ENCODE assay signal across 8 mouse cellular contexts in the genomic region with DNA sequence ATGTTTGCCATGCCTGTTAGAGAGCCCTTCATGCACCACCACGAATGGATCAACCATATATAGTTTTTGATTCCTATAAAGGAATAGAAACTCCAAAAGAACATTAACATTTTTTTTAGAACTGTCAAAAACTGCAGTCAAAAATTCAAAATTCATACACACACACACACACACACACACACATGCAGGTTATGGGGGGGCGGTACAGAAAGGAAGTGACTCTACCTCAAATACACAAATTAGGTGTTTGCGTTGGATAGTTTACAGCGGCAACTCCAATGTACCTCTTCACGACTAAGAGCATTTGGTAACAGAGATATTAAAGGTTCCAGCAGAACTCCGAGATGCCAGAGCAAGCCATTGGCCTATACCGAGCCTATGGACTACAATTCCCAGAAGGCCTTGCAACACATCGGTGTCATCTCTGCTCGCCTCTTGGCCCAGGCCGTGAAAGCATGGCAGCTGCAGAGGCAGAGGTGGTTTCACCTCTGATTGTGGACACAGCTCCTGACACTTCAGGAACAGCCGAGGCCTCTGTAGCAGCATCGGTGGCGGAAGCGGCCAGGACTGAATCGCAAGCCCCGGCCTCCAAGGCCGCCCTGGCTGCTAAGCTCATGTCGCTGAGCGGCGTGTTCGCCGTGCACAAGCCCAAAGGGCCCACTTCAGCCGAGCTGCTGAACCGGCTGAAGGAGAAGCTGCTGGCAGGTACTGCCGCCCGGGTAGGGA. TPM values are rescaled to one million over a fixed set of nuclear protein-coding genes. Genes with fewer than 3 reads are reported as not detected.
A peak's percentile ranks its signal among the peaks of the same experiment; 100 is the strongest.
DNase-seq lines count a peak whose midpoint lies in the region; ATAC-seq lines count a peak whose summit lies in the region.

Trub1 (plus strand) TSS at position 421 of the 726 bp plus-strand sequence.

- H3K9me3 ChIP-seq in heart, embryonic 13.5 days = no peaks in the 10 kb centered on the region
- H3K9me3 ChIP-seq in liver, embryonic 12.5 days (replicated peaks) = no peaks in the 10 kb centered on the region
- H3K9me3 ChIP-seq in stomach, embryonic 15.5 days = no peaks in the 10 kb centered on the region

- WGBS in heart, embryonic 13.5 days = 4% methylated on average over 26 of the region's 26 CpGs
- WGBS in liver, embryonic 12.5 days (ENCODE audit: insufficient replicate concordance) = 5% methylated on average over 26 of the region's 26 CpGs
- WGBS in stomach, embryonic 15.5 days = 5% methylated on average over 26 of the region's 26 CpGs

- peak within 1 kb of the TSS; percentile 90 for H3K9ac ChIP-seq in heart, embryonic 13.5 days
- peak within 1 kb of the TSS; percentile 85 for H3K9ac ChIP-seq in liver, embryonic 12.5 days
- peak within 1 kb of the TSS; percentile 91 for H3K9ac ChIP-seq in stomach, embryonic 15.5 days

- no peak within 1 kb of the TSS for H3K27ac ChIP-seq in brown adipose tissue, adult 24 weeks (replicated peaks; ENCODE audit: low read depth, low read length)
- H3K27ac ChIP-seq in heart, embryonic 13.5 days (replicated peaks) = peak within 1 kb of the TSS; percentile 53; the same call in 1 of the 2 replicates
- H3K27ac ChIP-seq in liver, embryonic 12.5 days = peak within 1 kb of the TSS; percentile 33; the same call in 1 of the 2 replicates
- H3K27ac ChIP-seq in stomach, embryonic 15.5 days = peak within 1 kb of the TSS; percentile 72; the same call in 1 of the 2 replicates

- peak; percentile 23 for DNase-seq in fat pad, adult 2 months (ENCODE audit: extremely low read depth, low read depth, low spot score)
- DNase-seq in kidney, postnatal 10 days = peak; percentile 88
- DNase-seq in natural killer cell, adult 2 months (ENCODE audit: low spot score in 2 of 2) = peak; percentile 70 to 77

- peak within 1 kb of the TSS; percentile 70 for H3K4me2 ChIP-seq in heart, embryonic 13.5 days
- H3K4me2 ChIP-seq in liver, embryonic 12.5 days = peak within 1 kb of the TSS; percentile 78
- peak within 1 kb of the TSS; percentile 62 for H3K4me2 ChIP-seq in stomach, embryonic 15.5 days

- H3K27me3 ChIP-seq in heart, embryonic 13.5 days (replicated peaks) = no peaks in the 10 kb centered on the region
- H3K27me3 ChIP-seq in liver, embryonic 12.5 days (replicated peaks) = no peaks in the 10 kb centered on the region
- H3K27me3 ChIP-seq in stomach, embryonic 15.5 days (replicated peaks) = no peaks in the 10 kb centered on the region

- H3K4me3 ChIP-seq in brown adipose tissue, adult 24 weeks (ENCODE audit: insufficient read depth, low read depth, low read length) = peak within 1 kb of the TSS; percentile 98
- H3K4me3 ChIP-seq in heart, embryonic 13.5 days = peak within 1 kb of the TSS; percentile 87
- peak within 1 kb of the TSS; percentile 82 for H3K4me3 ChIP-seq in liver, embryonic 12.5 days
- H3K4me3 ChIP-seq in stomach, embryonic 15.5 days (replicated peaks) = peak within 1 kb of the TSS; percentile 93

- peak; percentile 98 for ATAC-seq in CD4-positive, CD25-positive, alpha-beta regulatory T cell, adult 4 months
- peak; percentile 76; the same call in 1 of the 2 replicates for ATAC-seq in heart, embryonic 13.5 days (ENCODE audit: extremely low read depth, insufficient number of reproducible peaks, low FRiP score, low TSS enrichment)
- ATAC-seq in liver, embryonic 12.5 days = peak; percentile 97
- peak; percentile 94 for ATAC-seq in stomach, embryonic 15.5 days (ENCODE audit: insufficient read depth, low FRiP score, low read depth)

- no peaks in the 10 kb centered on the region for H3K4me1 ChIP-seq in brown adipose tissue, adult 24 weeks (ENCODE audit: control insufficient read depth, insufficient read depth, insufficient read length, low read length)
- H3K4me1 ChIP-seq in heart, embryonic 13.5 days = peaks cover 11% of the 10 kb centered on the region
- H3K4me1 ChIP-seq in liver, embryonic 12.5 days = peaks cover 19% of the 10 kb centered on the region
- peaks cover 7% of the 10 kb centered on the region for H3K4me1 ChIP-seq in stomach, embryonic 15.5 days

- no peaks in the 10 kb centered on the region for H3K36me3 ChIP-seq in heart, embryonic 13.5 days
- no peaks in the 10 kb centered on the region for H3K36me3 ChIP-seq in liver, embryonic 12.5 days
- H3K36me3 ChIP-seq in stomach, embryonic 15.5 days = no peaks in the 10 kb centered on the region

RNA-seq across cellular contexts. Expression of gene Trub1, which starts in this region (rescaled TPM):
- 10 to 100 TPM; 12.6 to 12.9 TPM for polyA plus RNA-seq in CD4-positive, CD25-positive, alpha-beta regulatory T cell, adult 4 months (2017; shearing (Covaris generic))
- 10.3 and 13.0 TPM in 2 replicates for polyA plus RNA-seq in brown adipose tissue, adult 24 weeks (2012; ENCODE audit: insufficient read depth, insufficient read length, missing spikeins)
- 11.0 and 12.4 TPM in 2 replicates for polyA plus RNA-seq in heart, embryonic 13.5 days (2015; fragmentation: Nextera tagmentation; extraction: Ambion mirVana)
- 14.6 and 17.3 TPM in 2 replicates for polyA plus RNA-seq in liver, embryonic 12.5 days (2016; fragmentation: Nextera tagmentation; extraction: Ambion mirVana)
- polyA plus RNA-seq in stomach, embryonic 15.5 days (2015; fragmentation: Nextera tagmentation; extraction: Ambion mirVana) = 22.4 and 24.7 TPM in 2 replicates

Comparison
In these comparisons a context has a peak if more than half of its experiments do, and no peak if none do; other contexts are left out.
1. DNase-seq: peak in every context shown above with its lines; median percentile 88 in kidney, postnatal 10 days; 74 in natural killer cell, adult 2 months; 23 in fat pad, adult 2 months.